Comparison of ENCODE assay signal across 10 mouse cellular contexts in the genomic region with DNA sequence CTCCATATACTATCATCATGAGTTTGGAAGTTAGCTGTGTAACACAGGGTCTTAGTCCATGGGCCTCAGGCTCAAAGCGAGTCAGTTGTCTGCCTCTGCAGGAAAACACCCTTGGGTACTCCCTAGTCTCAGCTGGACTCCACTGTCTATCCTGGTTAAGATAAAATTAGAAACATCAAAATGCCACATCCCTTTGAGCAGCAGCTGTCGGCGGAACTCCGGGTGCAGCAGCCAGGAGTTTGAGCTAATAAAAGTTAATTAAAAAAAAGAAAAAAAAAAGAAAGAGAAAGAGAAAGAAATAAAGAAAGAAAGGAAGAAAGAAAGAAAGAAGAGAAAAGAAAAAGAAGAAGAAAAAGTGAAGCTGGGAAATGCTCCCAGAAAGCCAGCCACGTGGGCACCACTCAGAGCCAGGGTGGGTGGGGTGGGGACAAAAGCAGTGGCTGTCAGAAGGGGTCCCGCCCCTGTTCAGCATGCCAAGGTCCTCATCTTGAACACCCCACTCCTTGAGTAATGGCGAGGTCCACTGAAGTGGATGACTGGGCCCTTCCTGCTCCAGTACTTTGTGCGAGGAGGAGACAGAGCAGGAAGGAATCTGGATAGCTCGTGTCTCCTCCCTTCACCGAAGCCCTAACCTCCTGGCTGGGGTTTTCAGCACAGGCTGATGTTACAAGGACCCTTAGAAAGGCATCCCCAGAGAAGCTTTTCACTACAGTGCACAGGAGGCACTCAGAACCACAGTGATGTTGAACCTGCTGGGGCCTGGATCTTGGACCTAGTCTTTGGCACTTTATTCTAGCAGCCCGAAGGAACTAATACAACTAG. TPM values are rescaled to one million over a fixed set of nuclear protein-coding genes. Genes with fewer than 3 reads are reported as not detected.
A peak's percentile ranks its signal among the peaks of the same experiment; 100 is the strongest.
DNase-seq lines count a peak whose midpoint lies in the region; ATAC-seq and TF ChIP-seq lines count a peak whose summit lies in the region.
"Had no signal": no experiment of that assay in that cellular context is flagged by ENCODE, and none has a peak within 500 bp of the region (broad histone marks: within the 10 kb centered on the region; RNA-seq: fewer than 3 reads in every experiment).

No protein-coding gene starts in this region.

- H3K4me3 ChIP-seq in gastrocnemius, adult 2 months, result peak overlapping the region; percentile 43
- H3K4me3 ChIP-seq in kidney, postnatal 0 days (replicated peaks; ENCODE audit: low read depth, low read length), result no peak overlapping the region
- no peak overlapping the region for H3K4me3 ChIP-seq in kidney, adult 2 months (ENCODE audit: insufficient read depth, low read depth, low read length)
- H3K4me3 ChIP-seq in embryonic facial prominence, embryonic 15.5 days (replicated peaks), result no peak overlapping the region
- H3K4me3 ChIP-seq: midbrain, embryonic 12.5 days had no signal

- no peak for TF ChIP-seq CTCF in gastrocnemius, adult 2 months (IDR thresholded peaks at IDR 0.05)
- TF ChIP-seq CTCF in kidney, postnatal 0 days (IDR thresholded peaks at IDR 0.05; ENCODE audit: low read depth), result no peak
- TF ChIP-seq CTCF in kidney, adult 2 months (conservative IDR thresholded peaks at IDR 0.05; ENCODE audit: insufficient read depth, insufficient read length, low read depth, low read length), result no peak

- peaks cover 32% of the 10 kb centered on the region for H3K4me1 ChIP-seq in kidney, postnatal 0 days (replicated peaks; ENCODE audit: insufficient read depth, low read length)
- H3K4me1 ChIP-seq in kidney, adult 2 months (ENCODE audit: control insufficient read depth, insufficient read depth, low read length), result peaks cover 12% of the 10 kb centered on the region
- peaks cover 65% of the 10 kb centered on the region for H3K4me1 ChIP-seq in embryonic facial prominence, embryonic 15.5 days

- H3K9me3 ChIP-seq in kidney, postnatal 0 days (replicated peaks; ENCODE audit: low read length), result no peaks in the 10 kb centered on the region
- H3K9me3 ChIP-seq in embryonic facial prominence, embryonic 15.5 days (replicated peaks), result no peaks in the 10 kb centered on the region
- H3K9me3 ChIP-seq: midbrain, embryonic 12.5 days had no signal

- WGBS in kidney, postnatal 0 days, result 45% methylated on average over 11 of the region's 11 CpGs
- WGBS in kidney, adult 2 months, result 64% methylated on average over 11 of the region's 11 CpGs
- 46% methylated on average over 11 of the region's 11 CpGs for WGBS in embryonic facial prominence, embryonic 15.5 days

- H3K4me2 ChIP-seq in kidney, postnatal 0 days (ENCODE audit: low read length), result no peak overlapping the region
- no peak overlapping the region for H3K4me2 ChIP-seq in embryonic facial prominence, embryonic 15.5 days (replicated peaks)
- H3K4me2 ChIP-seq: midbrain, embryonic 12.5 days had no signal

- H3K9ac ChIP-seq in kidney, postnatal 0 days (ENCODE audit: low read depth, low read length), result no peak overlapping the region; the same call in 1 of the 2 replicates
- H3K9ac ChIP-seq in embryonic facial prominence, embryonic 15.5 days, result no peak overlapping the region
- H3K9ac ChIP-seq: midbrain, embryonic 12.5 days had no signal

- ATAC-seq in kidney, postnatal 0 days (replicated peaks; ENCODE audit: low FRiP score, low read depth), result no peak
- no peak for ATAC-seq in embryonic facial prominence, embryonic 15.5 days (ENCODE audit: insufficient number of reproducible peaks, low FRiP score, low TSS enrichment, low read depth)

- TF ChIP-seq POLR2A in kidney, adult 2 months (IDR thresholded peaks at IDR 0.05; ENCODE audit: low read depth, low read length), result no peak

- no peaks in the 10 kb centered on the region for H3K27me3 ChIP-seq in kidney, postnatal 0 days (ENCODE audit: insufficient read depth, low read length)
- no peaks in the 10 kb centered on the region for H3K27me3 ChIP-seq in kidney, adult 2 months (replicated peaks; ENCODE audit: control insufficient read depth, insufficient read depth, low read length)
- H3K27me3 ChIP-seq in embryonic facial prominence, embryonic 15.5 days, result no peaks in the 10 kb centered on the region
- H3K27me3 ChIP-seq: midbrain, embryonic 12.5 days had no signal

- intact Hi-C loops in gastrocnemius, adult 2 months (cut with DNase I), result no loop called here

- H3K36me3 ChIP-seq in kidney, postnatal 0 days (ENCODE audit: insufficient read depth, low read length), result no peaks in the 10 kb centered on the region
- no peaks in the 10 kb centered on the region for H3K36me3 ChIP-seq in kidney, adult 2 months (ENCODE audit: control insufficient read depth, insufficient read depth, low read length)
- no peaks in the 10 kb centered on the region for H3K36me3 ChIP-seq in embryonic facial prominence, embryonic 15.5 days
- H3K36me3 ChIP-seq: midbrain, embryonic 12.5 days had no signal

- H3K27ac ChIP-seq in gastrocnemius, adult 2 months, result peak overlapping the region; percentile 87
- H3K27ac ChIP-seq in kidney, postnatal 0 days, result peak overlapping the region; percentile 42; the same call in 1 of the 2 replicates
- H3K27ac ChIP-seq in kidney, adult 2 months (ENCODE audit: insufficient read depth, low read depth, low read length), result no peak overlapping the region
- peak overlapping the region; percentile 81 for H3K27ac ChIP-seq in embryonic facial prominence, embryonic 15.5 days (replicated peaks)
- H3K27ac ChIP-seq: midbrain, embryonic 12.5 days had no signal

- no peak for DNase-seq in gastrocnemius, adult 2 months
- no peak for DNase-seq in gastrocnemius, postnatal 4 days (ENCODE audit: low spot score in 2 of 2)
- peak; percentile 46 for DNase-seq in kidney, postnatal 0 days (ENCODE audit: low spot score)
- DNase-seq in kidney, adult 2 months, result no peak
- peak; percentile 68 for DNase-seq in lung, postnatal 10 days
- DNase-seq in frontal cortex, postnatal 25 days (ENCODE audit: low spot score in 2 of 2), result no peak
- DNase-seq in thymus, postnatal 25 days, result no peak
- DNase-seq: cerebellum, adult 8-10 months had no signal

RNA-seq across cellular contexts. Expression of gene Lrrc75a, which starts 6.1 kb away (rescaled TPM):
- total RNA-seq in gastrocnemius, adult 2 months (2021), result 1 to 10 TPM; 3.2 to 5.6 TPM
- 10 to 100 TPM; 29.1 to 31.3 TPM for total RNA-seq in gastrocnemius, postnatal 4 days (2021)
- polyA plus RNA-seq in kidney, postnatal 0 days (2015; fragmentation: Nextera tagmentation; extraction: Ambion mirVana), result 12.6 and 14.8 TPM in 2 replicates
- polyA plus RNA-seq in kidney, adult 2 months (2012; rRNA removed), result 7.8 and 8.0 TPM in 2 replicates
- polyA plus RNA-seq in embryonic facial prominence, embryonic 15.5 days (2015; fragmentation: Nextera tagmentation; extraction: Ambion mirVana), result 16.2 and 16.3 TPM in 2 replicates

RNA-seq across cellular contexts. Expression of gene Mmgt2, which starts 6.2 kb away (rescaled TPM):
- 1 to 10 TPM; 2.9 to 3.5 TPM for total RNA-seq in gastrocnemius, adult 2 months (2021)
- total RNA-seq in gastrocnemius, postnatal 4 days (2021), result 10 to 100 TPM; 24.2 to 26.0 TPM
- polyA plus RNA-seq in kidney, postnatal 0 days (2015; fragmentation: Nextera tagmentation; extraction: Ambion mirVana), result 70.8 and 73.1 TPM in 2 replicates
- 24.0 and 33.1 TPM in 2 replicates for polyA plus RNA-seq in kidney, adult 2 months (2012; rRNA removed)
- polyA plus RNA-seq in embryonic facial prominence, embryonic 15.5 days (2015; fragmentation: Nextera tagmentation; extraction: Ambion mirVana), result 51.4 and 52.4 TPM in 2 replicates

Comparison
In these comparisons a context has a peak if more than half of its experiments do, and no peak if none do; other contexts are left out.
1. DNase-seq: peak in kidney, postnatal 0 days (single experiment) and lung, postnatal 10 days (single experiment); none in gastrocnemius, adult 2 months (single experiment), gastrocnemius, postnatal 4 days (0 of 2), kidney, adult 2 months (single experiment), frontal cortex, postnatal 25 days (0 of 2) and thymus, postnatal 25 days (single experiment).